Mouse (Mus musculus): ENCODE data around the gene Tesmin.

DNA sequence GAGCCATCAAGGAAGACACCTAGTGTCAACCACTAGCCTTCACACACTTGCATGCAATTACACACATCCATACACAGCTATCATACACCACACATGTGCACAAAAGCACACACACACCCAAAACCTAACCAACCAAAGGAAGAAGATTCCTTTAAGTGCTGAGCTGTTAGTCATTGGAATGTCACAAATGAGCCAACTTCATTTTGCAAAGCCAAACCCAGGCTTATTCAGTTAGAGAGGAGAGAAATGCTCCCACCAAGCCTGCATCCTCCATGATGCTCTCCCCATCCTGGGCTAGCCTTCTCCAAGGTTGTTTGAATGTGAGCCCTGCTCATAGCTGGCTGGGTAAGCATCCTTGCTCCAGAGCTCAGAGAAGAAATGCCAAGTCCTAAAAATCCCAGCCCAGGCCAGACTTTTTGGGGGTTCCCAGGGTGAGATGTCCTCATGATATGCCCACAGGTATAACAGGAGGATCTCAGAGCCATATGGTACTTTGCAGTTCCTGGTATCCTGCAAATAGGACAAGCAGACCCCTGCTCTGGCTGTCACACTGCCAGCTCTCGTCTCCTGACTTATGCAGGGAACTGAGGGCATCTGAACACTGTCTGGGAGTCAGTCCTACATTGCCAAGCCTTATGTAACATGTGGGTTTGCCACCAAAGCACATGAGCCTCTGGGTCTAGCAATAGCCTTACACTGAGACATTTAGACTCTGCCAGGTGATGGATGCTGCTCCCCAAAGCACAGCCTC lies 17.0 kb downstream of the Tesmin start:
- TF ChIP-seq EP300 (IDR thresholded peaks at IDR 0.05; ENCODE audit: low read depth), result no peak
- no peak for TF ChIP-seq CTCF (IDR thresholded peaks at IDR 0.05; ENCODE audit: low read depth)
